Mouse (Mus musculus) midbrain, embryonic 10.5 days (tissue): Measurements from ENCODE around the gene Gm49450. TPM values are rescaled to one million over a fixed set of nuclear protein-coding genes. Genes with fewer than 3 reads are reported as not detected.
"Not testable (repeated sequence)": the region's sequence is repeated elsewhere in the genome, so short reads cannot be mapped to it uniquely, and the experiment has no call there.

Experiments used
- DNase-seq: peaks from one replicate; pipeline ENCODE4 v3.0.0-alpha.2; 2017; ENCODE audit warnings: low spot score
- H3K27ac ChIP-seq: fragments of 300-500 bp; sonication (generic); replicated peaks from 2 replicates; pipeline ENCODE4 v1.5.1; 2016; ENCODE audit warnings: mild to moderate bottlenecking
- H3K27me3 ChIP-seq: fragments of 300-500 bp; sonication (generic); 2 replicates; pipeline ENCODE4 v1.6.1; 2016; ENCODE audit warnings: low read depth, mild to moderate bottlenecking; ENCODE audit not compliant: poor library complexity, severe bottlenecking
- H3K36me3 ChIP-seq: fragments of 300-500 bp; sonication (generic); 2 replicates; pipeline ENCODE4 v1.6.1; 2016; ENCODE audit warnings: mild to moderate bottlenecking, moderate library complexity
- H3K4me1 ChIP-seq: fragments of 300-500 bp; sonication (generic); 2 replicates; pipeline ENCODE4 v1.6.1; 2016
- H3K4me3 ChIP-seq: fragments of 300-500 bp; sonication (generic); 2 replicates; pipeline ENCODE4 v1.5.1; 2016; ENCODE audit warnings: mild to moderate bottlenecking, moderate library complexity
- H3K9me3 ChIP-seq: fragments of 300-500 bp; sonication (generic); replicated peaks from 2 replicates; pipeline ENCODE4 v1.6.1; 2016; ENCODE audit warnings: mild to moderate bottlenecking
- WGBS: fragments of 180-500 bp; shearing (Covaris S2); methylation state at CpG from one replicate; pipeline ENCODE4 v1.1.7; 2016; 5-methylcytosine and 5-hydroxymethylcytosine counted together
- polyA plus RNA-seq: library from polyadenylated mRNA; unstranded; fragments of >200 nt; fragmentation: Nextera tagmentation; extraction: Ambion mirVana; gene quantifications from 2 replicates; pipeline ENCODE4 v1.2.1, GENCODE M21; 2016

Gm49450 gene
- polyA plus RNA-seq, 1 experiment from 2014 or later, result not detected

- Histone ChIP-seq H3K4me3 (peak overlapping the region; percentile 14; the same call in 1 of the 2 replicates), H3K9me3 (no peaks in the 10 kb centered on the region), H3K27ac (peak overlapping the region; percentile 74), H3K36me3 (no peaks in the 10 kb centered on the region), H3K4me1 (peaks cover 83% of the 10 kb centered on the region), H3K27me3 (peaks cover 10% of the 10 kb centered on the region; the same call in 1 of the 2 replicates)
- WGBS, result 17% methylated on average over 7 of the region's 7 CpGs
- DNase-seq, result peak; percentile 41
These were observed 26.8 kb upstream of the Gm49450 start for GRCm38 (mm10) chr15:98980012-98980614.

GRCm38 (mm10) chr15:98978409-98979172, 25.2 kb upstream of the Gm49450 start:
- H3K4me1 ChIP-seq, result peaks cover 69% of the 10 kb centered on the region
- peak overlapping the region; percentile 67 for H3K27ac ChIP-seq
- H3K9me3 ChIP-seq, result no peaks in the 10 kb centered on the region
- 60% methylated on average over 20 of the region's 20 CpGs for WGBS
- peaks cover 10% of the 10 kb centered on the region; the same call in 1 of the 2 replicates for H3K27me3 ChIP-seq
- H3K36me3 ChIP-seq, result no peaks in the 10 kb centered on the region
- peak overlapping the region; percentile 21; the same call in 1 of the 2 replicates for H3K4me3 ChIP-seq
- no peak for DNase-seq

- WGBS, result 69% methylated on average over 14 of the region's 14 CpGs
- no peak for DNase-seq
- peaks cover 10% of the 10 kb centered on the region; the same call in 1 of the 2 replicates for H3K27me3 ChIP-seq
- no peaks in the 10 kb centered on the region for H3K9me3 ChIP-seq
- no peaks in the 10 kb centered on the region for H3K36me3 ChIP-seq
- H3K4me3 ChIP-seq, result peak overlapping the region; percentile 7; the same call in 1 of the 2 replicates
- H3K27ac ChIP-seq, result peak overlapping the region; percentile 67
- H3K4me1 ChIP-seq, result peaks cover 67% of the 10 kb centered on the region
These were observed 24.5 kb upstream of the Gm49450 start for GRCm38 (mm10) chr15:98977759-98978408.

- no peaks in the 10 kb centered on the region for H3K9me3 ChIP-seq
- peaks cover 67% of the 10 kb centered on the region for H3K4me1 ChIP-seq
- peak overlapping the region; percentile 67 for H3K27ac ChIP-seq
- no peaks in the 10 kb centered on the region for H3K36me3 ChIP-seq
- no peak for DNase-seq
- no peak overlapping the region for H3K4me3 ChIP-seq
- H3K27me3 ChIP-seq, result peaks cover 10% of the 10 kb centered on the region; the same call in 1 of the 2 replicates
- 80% methylated on average over 21 of the region's 21 CpGs for WGBS
These were observed 23.7 kb upstream of the Gm49450 start for GRCm38 (mm10) chr15:98976763-98977758.

- H3K9me3 ChIP-seq, result no peaks in the 10 kb centered on the region
- H3K4me1 ChIP-seq, result peaks cover 70% of the 10 kb centered on the region
- H3K27me3 ChIP-seq, result 0 out of 2 replicates have a peak, but pooled peaks cover 8% of the 10 kb centered on the region
- no peak for DNase-seq
- no peaks in the 10 kb centered on the region for H3K36me3 ChIP-seq
- 90% methylated on average over 9 of the region's 9 CpGs for WGBS
- no peak overlapping the region for H3K4me3 ChIP-seq
- peak overlapping the region; percentile 72 for H3K27ac ChIP-seq
These were observed 19.8 kb upstream of the Gm49450 start for GRCm38 (mm10) chr15:98973015-98973614.

- H3K9me3 ChIP-seq, H3K27me3 ChIP-seq, H3K36me3 ChIP-seq, DNase-seq: not testable (repeated sequence)
- H3K4me1 ChIP-seq, result peaks cover 67% of the 10 kb centered on the region
- peak overlapping the region; percentile 97 for H3K27ac ChIP-seq
- 77% methylated on average over 15 of the region's 15 CpGs for WGBS
- peak overlapping the region; percentile 20 for H3K4me3 ChIP-seq
These were observed 18.4 kb upstream of the Gm49450 start for GRCm38 (mm10) chr15:98971576-98972320.

- Histone ChIP-seq H3K4me1 (peaks cover 69% of the 10 kb centered on the region), H3K9me3 (peaks cover 4% of the 10 kb centered on the region; the same call in 1 of the 2 replicates), H3K4me3 (peak overlapping the region; percentile 20; the same call in 1 of the 2 replicates), H3K36me3 (no peaks in the 10 kb centered on the region), H3K27me3 (no peaks in the 10 kb centered on the region), H3K27ac (peak overlapping the region; percentile 97)
- DNase-seq, result peak; percentile 43
- 23% methylated on average over 4 of the region's 4 CpGs for WGBS
These were observed 17.8 kb upstream of the Gm49450 start for GRCm38 (mm10) chr15:98971111-98971510.

GRCm38 (mm10) chr15:98969372-98970101, 16.2 kb upstream of the Gm49450 start:
- peak; percentile 61 for DNase-seq
- H3K4me3 ChIP-seq, result peak overlapping the region; percentile 38
- H3K4me1 ChIP-seq, result peaks cover 77% of the 10 kb centered on the region
- peaks cover 4% of the 10 kb centered on the region; the same call in 1 of the 2 replicates for H3K9me3 ChIP-seq
- 6% methylated on average over 16 of the region's 16 CpGs for whole genome bisulfite sequencing
- no peaks in the 10 kb centered on the region for H3K36me3 ChIP-seq
- H3K27me3 ChIP-seq, result no peaks in the 10 kb centered on the region
- H3K27ac ChIP-seq, result peak overlapping the region; percentile 97

- Histone ChIP-seq H3K4me1 (peaks cover 77% of the 10 kb centered on the region), H3K4me3 (peak overlapping the region; percentile 38)
- 3% methylated on average over 12 of the region's 12 CpGs for WGBS
These were observed 15.5 kb upstream of the Gm49450 start for GRCm38 (mm10) chr15:98968701-98969371.

GRCm38 (mm10) chr15:98959531-98959930, 6.2 kb upstream of the Gm49450 start:
- peaks cover 20% of the 10 kb centered on the region for H3K4me1 ChIP-seq
- peaks cover 11% of the 10 kb centered on the region; the same call in 1 of the 2 replicates for H3K9me3 ChIP-seq
- 81% methylated on average over 3 of the region's 3 CpGs for WGBS
- H3K27me3 ChIP-seq, result no peaks in the 10 kb centered on the region
- DNase-seq, result no peak
- H3K4me3 ChIP-seq, result no peak overlapping the region
- H3K36me3 ChIP-seq, result no peaks in the 10 kb centered on the region
- H3K27ac ChIP-seq, result no peak overlapping the region; the same call in 1 of the 2 replicates

More at GRCm38 (mm10) chr15:98968701-98969371, 15.5 kb upstream of the Gm49450 start:
- Histone ChIP-seq H3K36me3 (no peaks in the 10 kb centered on the region), H3K27ac (peak overlapping the region; percentile 97), H3K27me3 (no peaks in the 10 kb centered on the region), H3K9me3 (peaks cover 9% of the 10 kb centered on the region)
- DNase-seq, result peak; percentile 95
